Mouse (Mus musculus) liver, postnatal 0 days (tissue): ENCODE results near the gene Spi1. TPM values are rescaled to one million over a fixed set of nuclear protein-coding genes. Genes with fewer than 3 reads are reported as not detected.

Experiments
- ATAC-seq: fragments of 200-750 bp; cut with Nextera tagmentation; 2 replicates; pipeline ENCODE4 v1.8.0; 2017; ENCODE audit warnings: mild to moderate bottlenecking, moderate library complexity
- DNase-seq: peaks from one replicate; pipeline ENCODE4 v3.0.0-alpha.2; 2016
- H3K27ac ChIP-seq: fragments of 300-500 bp; sonication (generic); 2 replicates; pipeline ENCODE4 v1.5.1; 2014; ENCODE audit warnings: antibody characterized with exemption, moderate library complexity, mild to moderate bottlenecking, low read depth
- H3K27me3 ChIP-seq: fragments of 300-500 bp; sonication (generic); 2 replicates; pipeline ENCODE4 v1.6.1; 2014; ENCODE audit warnings: low read length, control low read depth, mixed read lengths; ENCODE audit not compliant: insufficient read depth
- H3K36me3 ChIP-seq: fragments of 300-500 bp; sonication (generic); replicated peaks from 2 replicates; pipeline ENCODE4 v1.6.1; 2014; ENCODE audit warnings: mild to moderate bottlenecking, control low read depth, low read length, moderate library complexity, mixed read lengths; ENCODE audit not compliant: insufficient read depth
- H3K4me1 ChIP-seq: fragments of 300-500 bp; sonication (generic); 2 replicates; pipeline ENCODE4 v1.6.1; 2014; ENCODE audit warnings: antibody characterized with exemption, mild to moderate bottlenecking, control low read depth; ENCODE audit not compliant: insufficient read depth
- H3K4me2 ChIP-seq: fragments of 300-500 bp; sonication (generic); 2 replicates; pipeline ENCODE4 v1.6.1; 2014; ENCODE audit warnings: low read depth, mild to moderate bottlenecking, low read length, moderate library complexity, mixed read lengths
- H3K4me3 ChIP-seq: fragments of 300-500 bp; sonication (generic); 2 replicates; pipeline ENCODE4 v1.5.1; 2014; ENCODE audit warnings: low read depth, low read length
- H3K9ac ChIP-seq: fragments of 300-500 bp; sonication (generic); replicated peaks from 2 replicates; pipeline ENCODE4 v1.6.1; 2014; ENCODE audit warnings: mild to moderate bottlenecking, moderate library complexity
- H3K9me3 ChIP-seq: fragments of 300-500 bp; sonication (generic); 2 replicates; pipeline ENCODE4 v1.6.1; 2016; ENCODE audit warnings: mild to moderate bottlenecking, control low read depth, low read length, mixed read lengths
- CTCF ChIP-seq: sonication (generic); IDR thresholded peaks from 2 replicates; pipeline ENCODE4 v1.5.1; 2016; ENCODE audit warnings: antibody characterized with exemption, low read depth
- EP300 ChIP-seq: IDR thresholded peaks from 2 replicates; pipeline ENCODE4 v1.6.1; 2016; ENCODE audit warnings: antibody characterized with exemption, low read depth, mild to moderate bottlenecking
- WGBS: fragments of 180-500 bp; shearing (Covaris S2); extraction: QIAGEN DNeasy Blood & Tissue Kit; methylation state at CpG from one replicate; pipeline ENCODE4 v1.1.7; 2014; ENCODE audit not compliant: insufficient replicate concordance; 5-methylcytosine and 5-hydroxymethylcytosine counted together
- polyA plus RNA-seq: library from polyadenylated mRNA; unstranded; fragments of >200 nt; fragmentation: Nextera tagmentation; extraction: Ambion mirVana; gene quantifications from 2 replicates; pipeline ENCODE4 v1.2.1, GENCODE M21; 2015

The Spi1 gene
- polyA plus RNA-seq, 1 experiment from 2014 or later = 31.7 TPM

- Histone ChIP-seq H3K4me2 (peak overlapping the region; percentile 26; the same call in 1 of the 2 replicates), H3K4me3 (no peak overlapping the region), H3K4me1 (peaks cover 21% of the 10 kb centered on the region), H3K9ac (peak overlapping the region; percentile 16; the same call in 1 of the 2 replicates), H3K27ac (peak overlapping the region; percentile 88), H3K36me3 (0 out of 2 replicates have a peak, but pooled peaks cover 2% of the 10 kb centered on the region), H3K9me3 (no peaks in the 10 kb centered on the region), H3K27me3 (no peaks in the 10 kb centered on the region)
- ATAC-seq (no peak), DNase-seq (peak; percentile 28)
- WGBS = 53% methylated on average over 9 of the region's 9 CpGs
- no peak for TF ChIP-seq CTCF
- TF ChIP-seq EP300 = no peak
Observed at GRCm38 (mm10) chr2:91087453-91087852, 5.3 kb downstream of the Spi1 start.

GRCm38 (mm10) chr2:91088987-91089386 is 6.8 kb downstream of the Spi1 start:
- Histone ChIP-seq H3K27me3 (no peaks in the 10 kb centered on the region), H3K4me3 (no peak overlapping the region), H3K4me2 (peak overlapping the region; percentile 16), H3K9ac (no peak overlapping the region), H3K4me1 (peaks cover 14% of the 10 kb centered on the region; the same call in 1 of the 2 replicates), H3K27ac (peak overlapping the region; percentile 88), H3K36me3 (0 out of 2 replicates have a peak, but pooled peaks cover 2% of the 10 kb centered on the region), H3K9me3 (no peaks in the 10 kb centered on the region)
- ATAC-seq (peak; percentile 12; the same call in 1 of the 2 replicates), DNase-seq (no peak)
- no peak for TF ChIP-seq EP300
- no peak for TF ChIP-seq CTCF
- WGBS = 46% methylated on average over 9 of the region's 9 CpGs

GRCm38 (mm10) chr2:91090208-91090607 is 8.0 kb downstream of the Spi1 start:
- no peaks in the 10 kb centered on the region for H3K9me3 ChIP-seq
- no peak overlapping the region for H3K4me3 ChIP-seq
- peaks cover 14% of the 10 kb centered on the region; the same call in 1 of the 2 replicates for H3K4me1 ChIP-seq
- H3K36me3 ChIP-seq = 0 out of 2 replicates have a peak, but pooled peaks cover 2% of the 10 kb centered on the region
- no peaks in the 10 kb centered on the region for H3K27me3 ChIP-seq
- H3K4me2 ChIP-seq = no peak overlapping the region
- H3K9ac ChIP-seq = no peak overlapping the region
- DNase-seq (no peak), ATAC-seq (no peak)
- no peak overlapping the region for H3K27ac ChIP-seq
- 71% methylated on average over 6 of the region's 6 CpGs for WGBS
- no peak for TF ChIP-seq EP300
- TF ChIP-seq CTCF = no peak

DNA sequence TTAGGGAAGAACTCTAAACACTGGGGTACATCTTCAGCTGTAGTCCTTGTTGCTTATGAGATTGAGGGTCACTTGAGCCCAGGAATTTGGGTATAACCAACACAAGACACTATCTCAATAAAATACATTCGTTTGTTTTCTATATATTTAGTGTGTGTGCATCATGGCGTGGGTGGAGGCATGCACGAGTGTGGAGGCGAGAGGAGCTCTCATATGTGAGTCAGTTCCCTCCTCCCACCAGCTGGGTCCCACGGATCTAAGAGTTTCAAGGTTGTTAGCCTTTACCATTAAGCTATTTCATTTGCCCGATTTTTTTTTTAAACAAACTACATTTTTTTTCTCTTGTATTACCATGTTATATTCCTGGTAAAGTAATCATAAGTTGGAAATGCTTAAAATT is 8.6 kb downstream of the Spi1 start:
- Histone ChIP-seq H3K27ac (no peak overlapping the region), H3K9me3 (no peaks in the 10 kb centered on the region), H3K27me3 (no peaks in the 10 kb centered on the region), H3K9ac (no peak overlapping the region), H3K4me2 (no peak overlapping the region), H3K36me3 (0 out of 2 replicates have a peak, but pooled peaks cover 2% of the 10 kb centered on the region), H3K4me1 (peaks cover 16% of the 10 kb centered on the region; the same call in 1 of the 2 replicates), H3K4me3 (no peak overlapping the region)
- 72% methylated on average over 6 of the region's 6 CpGs for WGBS
- ATAC-seq (no peak), DNase-seq (no peak)
- no peak for TF ChIP-seq CTCF
- no peak for TF ChIP-seq EP300

DNA sequence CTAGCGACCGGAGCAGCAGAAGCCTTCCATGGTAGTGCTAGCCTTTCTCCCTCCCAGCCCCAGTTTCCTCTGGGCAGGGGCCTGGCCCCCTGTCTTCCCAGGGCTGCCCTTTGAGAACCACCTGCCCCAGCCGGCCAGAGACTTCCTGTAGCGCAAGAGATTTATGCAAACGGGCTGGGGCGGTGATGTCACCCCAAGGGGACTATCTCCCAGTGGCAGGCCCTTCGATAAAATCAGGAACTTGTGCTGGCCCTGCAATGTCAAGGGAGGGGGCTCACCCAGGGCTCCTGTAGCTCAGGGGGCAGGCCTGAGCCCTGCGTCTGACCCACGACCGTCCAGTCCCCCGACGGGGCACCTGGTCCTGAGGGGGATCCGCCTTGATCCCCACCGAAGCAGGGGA is 14.3 kb downstream of the Spi1 start:
- H3K27me3 ChIP-seq = no peaks in the 10 kb centered on the region
- H3K9me3 ChIP-seq = no peaks in the 10 kb centered on the region
- ATAC-seq (peak; percentile 78), DNase-seq (peak; percentile 74)
- WGBS = 34% methylated on average over 14 of the region's 14 CpGs
- peak overlapping the region; percentile 54 for H3K4me3 ChIP-seq
- peak overlapping the region; percentile 77 for H3K9ac ChIP-seq
- peaks cover 19% of the 10 kb centered on the region for H3K4me1 ChIP-seq
- H3K27ac ChIP-seq = peak overlapping the region; percentile 84
- TF ChIP-seq EP300 (0 out of 2 replicates have a peak, but pooled peaks have one; percentile 8), CTCF (no peak)
- peak overlapping the region; percentile 65 for H3K4me2 ChIP-seq
- 0 out of 2 replicates have a peak, but pooled peaks cover 2% of the 10 kb centered on the region for H3K36me3 ChIP-seq

- peak overlapping the region; percentile 65 for H3K4me2 ChIP-seq
- ATAC-seq (peak; percentile 26), DNase-seq (no peak)
- peak overlapping the region; percentile 54 for H3K4me3 ChIP-seq
- H3K9me3 ChIP-seq = no peaks in the 10 kb centered on the region
- no peak for TF ChIP-seq CTCF
- no peak for TF ChIP-seq EP300
- H3K9ac ChIP-seq = peak overlapping the region; percentile 77
- H3K27ac ChIP-seq = peak overlapping the region; percentile 84
- 0 out of 2 replicates have a peak, but pooled peaks cover 4% of the 10 kb centered on the region for H3K36me3 ChIP-seq
- peaks cover 19% of the 10 kb centered on the region for H3K4me1 ChIP-seq
- H3K27me3 ChIP-seq = no peaks in the 10 kb centered on the region
- 30% methylated on average over 10 of the region's 10 CpGs for WGBS
Observed at GRCm38 (mm10) chr2:91097015-91097414, 14.8 kb downstream of the Spi1 start.
